Mouse (Mus musculus): ENCODE results near the gene P3h4. TPM values are rescaled to one million over a fixed set of nuclear protein-coding genes. Genes with fewer than 3 reads are reported as not detected.

P3h4 gene
- polyA plus RNA-seq (2015; fragmentation: Nextera tagmentation; extraction: Ambion mirVana): 11.7 and 17.0 TPM in 2 replicates

GRCm38 (mm10) chr11:100414021-100414913 lies at the start of gene P3h4:
P3h4 (minus strand) TSS chr11:100414836.

GRCm38 (mm10) chr11:100441797-100442196 lies 27.2 kb upstream of the P3h4 start, which contains the start of the genes Nt5c3b and Klhl10:
Nt5c3b (minus strand) TSS chr11:100441808.
Klhl10 (plus strand) TSS chr11:100441917.

GRCm38 (mm10) chr11:100414914-100415822 lies 532 bp upstream of the P3h4 start, which contains the start of gene Fkbp10:
Fkbp10 (plus strand) TSS chr11:100415697.

GRCm38 (mm10) chr11:100397600-100398389 lies 16.8 kb downstream of the P3h4 start, which contains the start of gene Jup:
Jup (minus strand) TSS chr11:100397763.

Other genes starting within 250 kb of the P3h4 start
- not detected in 2 replicates for gene Krt9, start 221.6 kb downstream of the P3h4 start, polyA plus RNA-seq (2015; fragmentation: Nextera tagmentation; extraction: Ambion mirVana)
- gene Krt14, start 207.3 kb downstream of the P3h4 start, polyA plus RNA-seq (2015; fragmentation: Nextera tagmentation; extraction: Ambion mirVana): 7.3 and 10.0 TPM in 2 replicates
- not detected in 2 replicates for gene Krt16, start 165.9 kb downstream of the P3h4 start, polyA plus RNA-seq (2015; fragmentation: Nextera tagmentation; extraction: Ambion mirVana)
- 0.35 and 0.47 TPM in 2 replicates for gene Krt17, start 153.8 kb downstream of the P3h4 start, polyA plus RNA-seq (2015; fragmentation: Nextera tagmentation; extraction: Ambion mirVana)
- gene Krt42, start 145.0 kb downstream of the P3h4 start, polyA plus RNA-seq (2015; fragmentation: Nextera tagmentation; extraction: Ambion mirVana): not detected in 2 replicates
- gene Eif1, start 95.0 kb downstream of the P3h4 start, polyA plus RNA-seq (2015; fragmentation: Nextera tagmentation; extraction: Ambion mirVana): 1,779 and 1,788 TPM in 2 replicates
- not detected in 2 replicates for gene Gast, start 80.4 kb downstream of the P3h4 start, polyA plus RNA-seq (2015; fragmentation: Nextera tagmentation; extraction: Ambion mirVana)
- gene Hap1, start 58.7 kb downstream of the P3h4 start, polyA plus RNA-seq (2015; fragmentation: Nextera tagmentation; extraction: Ambion mirVana): 1.9 and 2.3 TPM in 2 replicates
- gene Jup, start 17.1 kb downstream of the P3h4 start, polyA plus RNA-seq (2015; fragmentation: Nextera tagmentation; extraction: Ambion mirVana): 17.7 and 22.8 TPM in 2 replicates
- gene Fkbp10, start 861 bp upstream of the P3h4 start, polyA plus RNA-seq (2015; fragmentation: Nextera tagmentation; extraction: Ambion mirVana): 30.1 and 37.1 TPM in 2 replicates
- 37.4 and 44.0 TPM in 2 replicates for gene Nt5c3b, start 27.0 kb upstream of the P3h4 start, polyA plus RNA-seq (2015; fragmentation: Nextera tagmentation; extraction: Ambion mirVana)
- 0.07 and 0.27 TPM in 2 replicates for gene Klhl10, start 27.1 kb upstream of the P3h4 start, polyA plus RNA-seq (2015; fragmentation: Nextera tagmentation; extraction: Ambion mirVana)
- 1.9 and 2.7 TPM in 2 replicates for gene Klhl11, start 57.9 kb upstream of the P3h4 start, polyA plus RNA-seq (2015; fragmentation: Nextera tagmentation; extraction: Ambion mirVana)
- gene Acly, start 113.2 kb upstream of the P3h4 start, polyA plus RNA-seq (2015; fragmentation: Nextera tagmentation; extraction: Ambion mirVana): 36.3 and 40.0 TPM in 2 replicates
- 0.22 TPM in 2 replicates for gene Ttc25, start 130.8 kb upstream of the P3h4 start, polyA plus RNA-seq (2015; fragmentation: Nextera tagmentation; extraction: Ambion mirVana)
- 33.2 and 40.8 TPM in 2 replicates for gene Cnp, start 160.1 kb upstream of the P3h4 start, polyA plus RNA-seq (2015; fragmentation: Nextera tagmentation; extraction: Ambion mirVana)
- gene Nkiras2, start 204.4 kb upstream of the P3h4 start, polyA plus RNA-seq (2015; fragmentation: Nextera tagmentation; extraction: Ambion mirVana): 22.4 and 25.7 TPM in 2 replicates
- gene Dnajc7, start 205.3 kb upstream of the P3h4 start, polyA plus RNA-seq (2015; fragmentation: Nextera tagmentation; extraction: Ambion mirVana): 88.8 and 94.0 TPM in 2 replicates

All from spleen, postnatal 0 days (tissue).